Mouse (Mus musculus) C2C12 (cell line): ENCODE measurements around the gene Dnajc25. TPM values are rescaled to one million over a fixed set of nuclear protein-coding genes. Genes with fewer than 3 reads are reported as not detected.

ENCODE experiments used
- H3K27me3 ChIP-seq: one replicate; pipeline ENCODE4 v1.6.1; 2011; ENCODE audit not compliant: control insufficient read depth, insufficient read depth, insufficient read length
- H3K36me3 ChIP-seq: one replicate; pipeline ENCODE4 v1.6.1; 2011; ENCODE audit not compliant: control insufficient read depth, insufficient read depth
- H3K4me3 ChIP-seq: one replicate; pipeline ENCODE4 v1.5.1; 2011; ENCODE audit warnings: mild to moderate bottlenecking, control low read depth; ENCODE audit not compliant: poor library complexity, insufficient read depth, severe bottlenecking
- H3K79me2 ChIP-seq: one replicate; pipeline ENCODE4 v1.6.1; 2011; ENCODE audit not compliant: control insufficient read depth, insufficient read depth
- H3K79me3 ChIP-seq: one replicate; pipeline ENCODE4 v1.6.1; 2011; ENCODE audit warnings: low read depth, control low read depth
- H3ac ChIP-seq: one replicate; pipeline ENCODE3; 2011; ENCODE audit warnings: low read depth; ENCODE audit not compliant: control insufficient read depth, insufficient read length
- CEBPB ChIP-seq: IDR thresholded peaks from one replicate; pipeline ENCODE4 v1.6.1; 2011; ENCODE audit warnings: low read depth, mild to moderate bottlenecking, control low read depth, moderate library complexity
- CTCF ChIP-seq: IDR thresholded peaks from one replicate; pipeline ENCODE4 v1.5.1; 2011; ENCODE audit not compliant: control insufficient read depth, insufficient read depth, insufficient read length
- FOSL1 ChIP-seq: IDR thresholded peaks from one replicate; pipeline ENCODE4 v1.8.0; 2011; ENCODE audit warnings: mild to moderate bottlenecking, low read length; ENCODE audit not compliant: poor library complexity, insufficient read depth, severe bottlenecking
- MAX ChIP-seq: IDR thresholded peaks from one replicate; pipeline ENCODE4 v1.6.1; 2011; ENCODE audit warnings: mild to moderate bottlenecking, control low read depth
- MYOD1 ChIP-seq: IDR thresholded peaks from one replicate; pipeline ENCODE4 v1.6.1; 2011; ENCODE audit warnings: low read depth; ENCODE audit not compliant: control insufficient read depth, insufficient read length
- MYOG ChIP-seq: IDR thresholded peaks from one replicate; pipeline ENCODE4 v1.6.1; 2011; ENCODE audit not compliant: control insufficient read depth, insufficient read length; ENCODE audit errors: extremely low read depth
- USF1 ChIP-seq: IDR thresholded peaks from one replicate; pipeline ENCODE4 v1.6.1; 2011; ENCODE audit warnings: low read depth, mild to moderate bottlenecking, control low read depth, moderate library complexity
- polyA plus RNA-seq: library from polyadenylated mRNA; unstranded; fragments of >200 nt; fragmentation: generic; extraction: Trizol; gene quantifications from one replicate; pipeline ENCODE4 v1.2.1, GENCODE M21; 2012; ENCODE audit warnings: missing spikeins

The Dnajc25 gene
- polyA plus RNA-seq, 1 experiment: 7.4 TPM

- H3K79me3 ChIP-seq: peaks cover 23% of the 10 kb centered on the region
- peaks cover 41% of the 10 kb centered on the region for H3K79me2 ChIP-seq
- H3K27me3 ChIP-seq: no peaks in the 10 kb centered on the region
- H3K36me3 ChIP-seq: peaks cover 14% of the 10 kb centered on the region
- H3K4me3 ChIP-seq: peak overlapping the region; percentile 68
- TF ChIP-seq USF1 (no peak), MAX (no peak), MYOG (no peak), CTCF (no peak), FOSL1 (no peak), CEBPB (no peak), MYOD1 (no peak)
- H3ac ChIP-seq: no peak overlapping the region
Observed at GRCm38 (mm10) chr4:59034325-59034917, 39.6 kb downstream of the Dnajc25 start.

DNA sequence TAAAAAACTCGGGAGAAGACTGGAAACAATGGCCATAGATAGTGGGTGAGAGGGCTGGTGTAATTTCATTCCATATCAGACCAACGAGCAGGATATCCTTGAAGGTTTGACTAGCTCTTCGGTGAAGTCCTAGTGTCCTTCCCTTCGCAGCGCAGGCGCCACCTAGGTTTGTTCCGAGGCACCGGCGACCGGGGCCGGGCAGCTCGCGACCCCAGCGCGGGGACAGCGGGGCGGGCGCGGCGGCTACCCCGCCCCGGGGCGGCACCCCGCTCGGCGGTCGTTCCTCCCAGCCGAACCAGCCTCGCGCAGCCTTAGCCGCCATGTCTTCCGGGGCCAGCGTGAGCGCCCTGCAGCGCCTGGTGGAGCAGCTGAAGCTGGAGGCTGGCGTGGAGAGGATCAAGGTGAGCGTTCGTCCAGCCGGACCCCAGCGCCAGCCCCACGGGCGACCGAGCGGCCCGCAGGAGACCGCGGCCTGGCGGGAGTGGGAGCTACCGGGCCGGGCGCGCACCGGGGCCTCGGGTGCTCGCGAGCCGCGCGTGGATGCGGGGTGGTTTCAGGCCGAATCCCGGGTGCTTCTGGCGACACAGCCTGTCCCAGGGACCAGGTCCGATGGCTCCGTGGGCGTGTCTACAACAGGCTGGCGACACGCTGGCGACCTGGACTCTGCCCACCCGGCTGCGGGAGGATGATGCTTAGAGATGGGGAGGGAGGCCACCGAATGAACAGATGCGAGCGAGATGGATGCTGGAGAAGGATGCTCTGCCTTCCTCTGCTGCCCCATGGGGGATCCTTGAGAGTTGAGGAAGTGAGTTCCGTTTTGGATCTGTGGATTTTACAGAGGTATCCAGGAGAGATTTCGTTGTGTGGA, 40.3 kb downstream of the Dnajc25 start, which contains the start of gene Gng10:
Gene Gng10, plus strand, starts transcription at position 171 of the 868 bp plus-strand sequence.
- Histone ChIP-seq H3K4me3 (peak within 1 kb of the TSS; percentile 68), H3K79me2 (peaks cover 42% of the 10 kb centered on the region), H3K36me3 (peaks cover 22% of the 10 kb centered on the region), H3ac (peak within 1 kb of the TSS; percentile 63), H3K27me3 (no peaks in the 10 kb centered on the region), H3K79me3 (peaks cover 25% of the 10 kb centered on the region)
- TF ChIP-seq USF1 (no peak), CEBPB (no peak), FOSL1 (no peak), CTCF (peak; percentile 36), MYOD1 (no peak), MAX (peak; percentile 31)

DNA sequence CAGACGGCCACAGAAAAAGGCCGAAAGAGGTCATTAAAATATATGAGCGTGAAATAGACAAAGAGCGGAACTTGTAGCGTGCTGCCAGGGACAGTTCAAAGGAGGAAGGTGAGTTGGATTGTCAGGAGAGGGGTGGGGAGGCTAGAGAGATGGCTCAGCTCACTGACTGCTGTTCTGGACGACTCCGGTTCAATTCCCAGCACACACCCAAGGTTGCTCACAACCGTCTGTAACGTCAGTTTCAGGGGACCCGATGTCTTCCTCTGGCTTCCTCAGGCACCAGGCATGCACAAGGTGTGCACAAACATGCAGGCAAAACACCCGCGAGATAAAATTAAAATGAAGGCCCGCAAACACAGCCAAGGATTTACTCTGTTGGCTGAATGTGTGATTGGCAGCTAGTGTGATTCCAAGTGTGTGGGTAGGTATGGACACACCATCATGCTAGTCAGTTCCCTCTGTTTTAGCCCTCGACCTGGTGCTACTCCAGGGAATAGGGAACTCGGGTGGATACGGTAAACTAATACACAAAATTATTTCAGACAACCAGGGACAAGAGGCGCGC, 41.0 kb downstream of the Dnajc25 start:
- Histone ChIP-seq H3K79me2 (peaks cover 42% of the 10 kb centered on the region), H3K36me3 (peaks cover 29% of the 10 kb centered on the region), H3K79me3 (peaks cover 25% of the 10 kb centered on the region), H3K27me3 (no peaks in the 10 kb centered on the region), H3K4me3 (peak overlapping the region; percentile 68), H3ac (peak overlapping the region; percentile 63)
- TF ChIP-seq MYOD1 (no peak), CEBPB (no peak), MAX (no peak), CTCF (no peak), FOSL1 (no peak), USF1 (no peak), MYOG (no peak)

DNA sequence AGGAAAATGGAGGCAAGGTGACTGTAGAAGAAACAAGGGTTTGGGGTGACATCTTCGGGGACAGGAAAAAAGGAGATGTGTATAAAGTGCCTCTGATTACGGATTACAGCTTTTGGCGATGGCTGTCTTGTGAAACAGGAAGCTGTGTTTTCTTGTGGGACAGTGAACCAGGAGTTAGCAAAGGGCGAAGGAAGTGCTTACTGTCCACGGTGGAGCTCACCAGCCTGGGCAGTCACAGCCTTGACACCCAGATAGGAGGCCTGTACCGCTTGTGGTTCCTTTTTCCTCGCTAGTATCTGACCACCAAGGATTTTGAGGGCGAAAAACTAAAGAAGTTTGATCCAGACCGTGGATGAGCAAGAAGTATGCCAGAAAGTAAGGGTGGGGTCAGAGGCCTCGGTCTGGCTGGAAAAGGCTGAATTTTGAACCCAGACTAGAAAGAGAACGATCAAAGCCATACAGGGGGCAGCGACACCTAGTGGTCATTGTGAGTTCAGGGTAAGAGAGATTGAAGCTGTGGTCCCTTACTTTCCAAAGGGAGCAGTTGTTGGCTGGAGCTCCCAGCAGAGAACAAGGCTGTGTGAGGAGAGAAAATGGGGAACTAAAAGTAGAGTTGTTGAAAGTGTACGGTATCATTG, 41.7 kb downstream of the Dnajc25 start:
- peak overlapping the region; percentile 68 for H3K4me3 ChIP-seq
- TF ChIP-seq CEBPB (no peak), CTCF (peak; percentile 68)
- H3ac ChIP-seq: peak overlapping the region; percentile 9

GRCm38 (mm10) chr4:59037525-59037924, 42.7 kb downstream of the Dnajc25 start:
- Histone ChIP-seq H3K27me3 (no peaks in the 10 kb centered on the region), H3ac (no peak overlapping the region), H3K36me3 (peaks cover 45% of the 10 kb centered on the region), H3K4me3 (no peak overlapping the region), H3K79me2 (peaks cover 42% of the 10 kb centered on the region), H3K79me3 (peaks cover 25% of the 10 kb centered on the region)
- TF ChIP-seq MYOG (no peak), USF1 (no peak), FOSL1 (no peak), MYOD1 (no peak), CTCF (no peak), MAX (no peak), CEBPB (no peak)

More for the DNA sequence above, 41.7 kb downstream of the Dnajc25 start:
- Histone ChIP-seq H3K36me3 (peaks cover 36% of the 10 kb centered on the region), H3K79me2 (peaks cover 42% of the 10 kb centered on the region), H3K27me3 (no peaks in the 10 kb centered on the region), H3K79me3 (peaks cover 25% of the 10 kb centered on the region)
